Mouse (Mus musculus): Measurements from ENCODE around the gene 3425401B19Rik.

GRCm38 (mm10) chr14:32681603-32682002 is 3.5 kb downstream of the 3425401B19Rik start:
- TF ChIP-seq EP300 (IDR thresholded peaks at IDR 0.05; ENCODE audit: low read length) (no peak), CTCF (conservative IDR thresholded peaks at IDR 0.05 in 1 of 2, IDR thresholded peaks at IDR 0.05 in 1 of 2; ENCODE audit: low read depth in 2 of 2, low read length in 2 of 2) (no peak), KAT2A (IDR thresholded peaks at IDR 0.05; ENCODE audit: insufficient replicate concordance, low read length) (no peak), MAFK (IDR thresholded peaks at IDR 0.05; ENCODE audit: insufficient replicate concordance, low read length) (no peak), MAZ (IDR thresholded peaks at IDR 0.05; ENCODE audit: low read depth, low read length) (no peak), CHD1 (IDR thresholded peaks at IDR 0.05; ENCODE audit: low read depth, low read length) (no peak), ELF1 (IDR thresholded peaks at IDR 0.05; ENCODE audit: low read depth, low read length) (no peak), POLR2A (IDR thresholded peaks at IDR 0.05; ENCODE audit: low read depth, low read length) (no peak), MXI1 (IDR thresholded peaks at IDR 0.05; ENCODE audit: low read depth, low read length) (no peak), ZNF384 (IDR thresholded peaks at IDR 0.05; ENCODE audit: low read depth, low read length) (no peak)

All from CH12.LX (cell line).